Mouse (Mus musculus) ES-E14 (cell line): ENCODE data around the gene Cyba. TPM values are rescaled to one million over a fixed set of nuclear protein-coding genes. Genes with fewer than 3 reads are reported as not detected.

Experiments
- DNase-seq: peaks from one replicate; pipeline ENCODE4 v3.0.0-alpha.2; 2013; ENCODE audit warnings: low read depth, low spot score
- H3K27ac ChIP-seq: 2 replicates; pipeline ENCODE4 v1.5.1; 2012; ENCODE audit warnings: low read depth, mild to moderate bottlenecking, low read length, moderate library complexity, mixed read lengths; ENCODE audit not compliant: poor library complexity, insufficient read depth, severe bottlenecking
- H3K36me3 ChIP-seq: 2 replicates; pipeline ENCODE4 v1.6.1; 2012; ENCODE audit warnings: mild to moderate bottlenecking, low read length, moderate library complexity, mixed read lengths; ENCODE audit not compliant: control insufficient read depth, poor library complexity, insufficient read depth, severe bottlenecking
- H3K4me1 ChIP-seq, 2 experiments: fragments of 150-350 bp in 1 of 2; sonication (generic) in 1 of 2; 2 replicates each; pipeline ENCODE4 v1.6.1; 2012; ENCODE audit warnings: low read length in 2 of 2, mild to moderate bottlenecking in 1 of 2, mixed read lengths in 1 of 2; ENCODE audit not compliant: control insufficient read depth in 2 of 2, insufficient read depth in 2 of 2, poor library complexity in 1 of 2
- H3K4me3 ChIP-seq, 2 experiments: fragments of 150-350 bp in 1 of 2; sonication (generic) in 1 of 2; 2 replicates each; pipeline ENCODE4 v1.5.1; 2012; ENCODE audit warnings: low read length in 2 of 2, low read depth in 1 of 2, mild to moderate bottlenecking in 1 of 2, mixed read lengths in 1 of 2; ENCODE audit not compliant: insufficient read depth in 1 of 2, poor library complexity in 1 of 2, severe bottlenecking in 1 of 2
- H3K9ac ChIP-seq: 2 replicates; pipeline ENCODE4 v1.6.1; 2012; ENCODE audit warnings: low read depth, mild to moderate bottlenecking, low read length, mixed read lengths; ENCODE audit not compliant: poor library complexity, insufficient read depth, severe bottlenecking
- H3K9me3 ChIP-seq: fragments of 150-350 bp; sonication (generic); 2 replicates; pipeline ENCODE4 v1.6.1; 2012; ENCODE audit warnings: low read depth, mild to moderate bottlenecking, low read length; ENCODE audit not compliant: control insufficient read depth, insufficient read depth
- CHD2 ChIP-seq: IDR thresholded peaks from 2 replicates; pipeline ENCODE4 v1.6.1; 2014; ENCODE audit warnings: mild to moderate bottlenecking, low read depth, low read length, inconsistent platforms
- HCFC1 ChIP-seq: IDR thresholded peaks from 2 replicates; pipeline ENCODE4 v1.6.1; 2012; ENCODE audit warnings: low read length, inconsistent platforms, borderline replicate concordance; ENCODE audit not compliant: insufficient read depth
- MAFK ChIP-seq: IDR thresholded peaks from 2 replicates; pipeline ENCODE4 v1.6.1; 2014; ENCODE audit warnings: mild to moderate bottlenecking, low read depth, low read length, inconsistent platforms; ENCODE audit not compliant: insufficient read depth
- ZC3H11A ChIP-seq: IDR thresholded peaks from 2 replicates; pipeline ENCODE4 v1.6.1; 2012; ENCODE audit warnings: low read depth, mild to moderate bottlenecking, inconsistent platforms, low read length, borderline replicate concordance
- ZNF384 ChIP-seq: IDR thresholded peaks from 2 replicates; pipeline ENCODE4 v1.6.1; 2012; ENCODE audit warnings: low read depth, low read length, inconsistent platforms
- in situ Hi-C, 2 experiments: fragments of 600-800 bp; cut with MboI; formaldehyde crosslinking; loops; one replicate each; pipeline ENCODE4 v1.15.1; 2025; ENCODE audit warnings: low sequenced_read_pairs in 2 of 2, inconsistent platforms in 1 of 2; ENCODE audit not compliant: unreplicated experiment in 2 of 2
- total RNA-seq: library from RNA; depleted of rRNA; stranded (reverse); fragments of 300-350 nt; gene quantifications from 2 replicates; pipeline ENCODE4 v1.2.3, GENCODE M21; 2012

Gene Cyba
- total RNA-seq, 1 experiment: 78.7 TPM

DNA sequence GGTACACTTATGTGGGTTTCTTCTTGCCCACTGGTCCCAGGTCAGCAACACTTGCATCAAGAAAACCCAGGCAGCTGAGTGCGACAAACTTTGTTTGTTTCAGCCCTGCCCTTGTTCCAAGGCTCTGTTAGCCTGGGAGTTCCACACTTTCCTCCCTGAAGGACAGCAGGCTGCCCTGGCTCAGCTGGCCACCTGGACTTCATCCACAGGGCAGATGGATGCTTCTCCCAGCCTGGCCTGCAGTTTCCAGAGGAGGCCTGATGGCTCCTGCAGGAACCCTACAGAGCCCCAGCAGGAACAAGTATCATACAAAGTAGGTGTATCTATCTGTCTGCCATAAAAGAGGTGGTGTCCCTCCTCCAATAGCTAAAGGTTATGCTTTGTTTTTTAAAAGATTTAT lies 8.6 kb upstream of the Cyba start:
- in situ Hi-C loops: no loop called here
- Histone ChIP-seq H3K4me1 (peaks cover 0 to 22% of the 10 kb centered on the region in 2 experiments; a peak in 2 of 4 replicates), H3K9me3 (no peaks in the 10 kb centered on the region), H3K4me3 (no peak overlapping the region), H3K9ac (no peak overlapping the region), H3K36me3 (peaks cover 19% of the 10 kb centered on the region; the same call in 1 of the 2 replicates), H3K27ac (no peak overlapping the region)
- TF ChIP-seq HCFC1: no peak
- no peak for TF ChIP-seq ZC3H11A
- TF ChIP-seq CHD2: no peak
- TF ChIP-seq ZNF384: no peak
- no peak for TF ChIP-seq MAFK
- DNase-seq: no peak

DNA sequence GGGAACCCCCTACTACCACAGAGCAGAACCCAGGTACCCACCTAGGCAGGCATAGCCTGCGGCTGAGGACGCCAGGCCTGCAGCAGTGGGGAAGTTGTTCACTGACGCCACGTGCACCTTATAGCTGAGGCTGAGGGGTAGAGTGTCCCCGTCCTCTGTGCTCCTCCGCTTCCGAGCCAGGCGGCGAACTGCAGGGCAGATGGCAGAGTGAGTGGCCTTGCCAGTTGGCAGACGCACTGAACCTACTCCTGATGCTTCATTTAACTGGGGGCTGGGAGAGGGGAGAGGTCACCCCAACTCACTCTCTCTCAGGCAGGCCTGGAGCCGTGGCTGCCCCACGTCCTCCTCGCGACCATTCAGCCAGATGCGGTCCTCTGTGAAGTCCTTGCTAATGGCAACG lies 6.6 kb upstream of the Cyba start:
- H3K4me3 ChIP-seq: no peak overlapping the region
- in situ Hi-C loops: no loop called here
- no peak for DNase-seq
- peaks cover 26% of the 10 kb centered on the region; the same call in 1 of the 2 replicates for H3K36me3 ChIP-seq
- peaks cover 0 to 17% of the 10 kb centered on the region in 2 experiments; a peak in 2 of 4 replicates for H3K4me1 ChIP-seq
- H3K9ac ChIP-seq: 0 out of 2 replicates have a peak overlapping the region, but pooled peaks have one; percentile 8
- H3K9me3 ChIP-seq: no peaks in the 10 kb centered on the region
- no peak overlapping the region for H3K27ac ChIP-seq
- no peak for TF ChIP-seq ZC3H11A
- TF ChIP-seq CHD2: no peak
- no peak for TF ChIP-seq MAFK
- no peak for TF ChIP-seq HCFC1

DNA sequence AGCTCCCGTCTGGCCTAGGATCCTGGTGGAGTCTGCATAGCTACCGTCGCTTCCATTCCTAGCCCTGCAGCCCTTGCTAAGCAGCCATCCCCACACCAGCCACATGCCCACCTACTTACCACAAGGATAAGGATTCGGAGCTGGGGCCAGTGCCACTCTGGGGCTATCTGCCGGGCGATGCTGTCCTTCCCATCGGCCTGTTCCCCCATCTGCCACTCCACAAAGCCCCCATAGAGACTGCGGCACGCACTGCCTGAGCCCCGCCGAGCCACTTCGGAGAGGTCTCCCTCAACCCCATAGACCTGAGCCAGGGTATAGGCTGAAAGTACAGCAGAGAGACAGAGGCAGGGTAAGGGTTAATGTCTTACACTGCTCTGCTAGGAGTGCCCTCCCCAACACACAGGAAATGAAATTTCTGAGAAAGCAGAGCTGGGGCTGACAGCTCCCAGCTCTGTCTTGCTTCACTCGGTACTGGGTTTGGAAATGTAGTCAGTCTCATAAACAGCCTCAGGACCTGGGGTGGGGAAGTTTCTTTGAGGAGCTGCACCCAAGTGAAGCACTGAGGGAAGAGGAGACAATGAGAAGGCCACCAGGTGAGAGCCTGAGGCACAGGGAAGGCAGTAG lies 5.1 kb upstream of the Cyba start:
- Histone ChIP-seq H3K9me3 (no peaks in the 10 kb centered on the region), H3K4me1 (peaks cover 0 to 26% of the 10 kb centered on the region in 2 experiments; a peak in 2 of 4 replicates), H3K36me3 (peaks cover 34% of the 10 kb centered on the region; the same call in 1 of the 2 replicates), H3K4me3 (peak overlapping the region in 1 of 2 experiments; percentile 28; a peak in 1 of 4 replicates), H3K9ac (no peak overlapping the region), H3K27ac (no peak overlapping the region; the same call in 1 of the 2 replicates)
- TF ChIP-seq ZC3H11A (no peak), MAFK (no peak), ZNF384 (no peak), CHD2 (no peak), HCFC1 (no peak)
- in situ Hi-C loops: no loop called here
- DNase-seq: no peak

DNA sequence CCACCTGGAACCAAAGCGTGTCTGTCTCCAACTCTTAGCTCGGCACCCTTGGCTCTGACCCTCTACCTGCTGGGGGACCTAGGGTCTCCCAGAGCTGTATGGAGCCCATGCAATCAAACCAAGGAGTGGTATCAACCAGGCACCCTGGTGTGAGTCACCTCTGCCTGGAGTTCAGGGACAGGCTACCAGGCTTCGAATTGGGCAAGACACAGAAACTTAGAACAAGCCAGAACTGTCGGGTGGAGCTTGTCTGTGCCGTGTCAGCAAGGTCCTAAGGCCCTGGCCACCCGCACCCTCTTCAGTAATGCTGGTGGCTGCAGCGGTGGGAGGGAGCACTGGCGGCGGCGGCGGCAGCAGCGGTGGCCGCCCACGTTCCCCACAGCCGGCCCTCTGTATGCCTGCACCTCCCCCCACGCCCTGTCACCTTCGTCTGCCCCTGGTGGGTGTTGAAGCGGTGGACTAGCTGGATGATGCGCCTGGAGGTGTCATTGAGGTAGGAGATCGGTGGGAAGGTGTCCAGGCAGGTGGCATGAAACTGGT lies 3.9 kb upstream of the Cyba start:
- in situ Hi-C loops: no loop called here
- peaks cover 34% of the 10 kb centered on the region; the same call in 1 of the 2 replicates for H3K36me3 ChIP-seq
- TF ChIP-seq ZC3H11A (no peak), MAFK (no peak), HCFC1 (no peak), CHD2 (no peak), ZNF384 (no peak)

More for the DNA sequence above, 3.9 kb upstream of the Cyba start:
- Histone ChIP-seq H3K4me1 (peaks cover 3 to 32% of the 10 kb centered on the region in 2 experiments; a peak in 2 of 4 replicates), H3K9me3 (no peaks in the 10 kb centered on the region), H3K27ac (no peak overlapping the region), H3K9ac (no peak overlapping the region), H3K4me3 (no peak overlapping the region)
- DNase-seq: no peak
